Mouse (Mus musculus): ENCODE data around the gene Myo16. TPM values are rescaled to one million over a fixed set of nuclear protein-coding genes. Genes with fewer than 3 reads are reported as not detected.

Myo16 gene
- total RNA-seq, 2 experiments from 2014 or later: not detected

- no peak for ATAC-seq (replicated peaks; ENCODE audit: low FRiP score, low TSS enrichment, poor library complexity, severe bottlenecking)
Measured at GRCm38 (mm10) chr8:10255741-10256140, 102.0 kb downstream of the Myo16 start.

DNA sequence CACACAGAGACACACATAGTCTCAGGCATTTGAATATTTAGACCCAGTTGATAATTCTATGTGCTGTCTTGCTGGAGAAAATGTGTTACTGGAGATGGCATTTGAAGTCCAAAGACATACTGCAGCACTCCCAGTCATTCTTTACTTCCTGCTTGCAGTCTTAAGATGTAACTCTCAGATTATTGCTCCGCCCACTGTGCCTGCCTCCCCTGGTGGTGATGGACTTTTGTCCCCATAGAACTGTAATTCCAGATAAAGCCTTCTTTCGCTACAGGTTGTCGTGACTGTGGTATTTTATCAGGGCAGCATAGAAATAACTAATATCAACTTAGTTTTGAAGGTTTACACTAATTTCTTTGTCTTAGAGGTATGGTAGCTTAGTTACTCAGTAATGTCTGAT, 102.9 kb downstream of the Myo16 start:
- no peak for ATAC-seq (replicated peaks; ENCODE audit: low FRiP score, low TSS enrichment, poor library complexity, severe bottlenecking)

GRCm38 (mm10) chr8:10270094-10270493, 116.4 kb downstream of the Myo16 start:
- ATAC-seq (replicated peaks; ENCODE audit: low FRiP score, low TSS enrichment, poor library complexity, severe bottlenecking): peak; percentile 52

GRCm38 (mm10) chr8:10292600-10292999, 138.9 kb downstream of the Myo16 start:
- ATAC-seq (replicated peaks; ENCODE audit: low FRiP score, low TSS enrichment, poor library complexity, severe bottlenecking): no peak

DNA sequence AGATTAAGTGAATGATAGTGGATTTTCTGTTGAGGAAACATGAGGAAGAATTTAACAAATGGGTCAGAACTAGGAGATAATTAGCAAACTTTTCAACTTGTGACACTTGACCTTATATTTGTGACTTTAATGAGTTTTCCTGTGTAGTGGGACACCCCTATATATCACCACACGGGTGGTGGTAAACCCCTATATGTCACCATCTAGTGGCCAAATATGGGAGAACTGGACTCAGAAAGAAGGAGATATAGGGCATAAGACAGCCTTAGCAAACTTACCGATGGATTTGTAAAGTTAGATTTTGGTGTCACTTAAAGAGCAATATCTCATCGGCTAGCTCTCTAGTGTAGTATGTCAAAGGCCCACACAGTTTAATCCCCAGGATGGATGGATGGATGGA, 147.1 kb downstream of the Myo16 start:
- 0 out of 2 replicates have a peak, but pooled peaks have one; percentile 63 for ATAC-seq (replicated peaks; ENCODE audit: low FRiP score, low TSS enrichment, poor library complexity, severe bottlenecking)

DNA sequence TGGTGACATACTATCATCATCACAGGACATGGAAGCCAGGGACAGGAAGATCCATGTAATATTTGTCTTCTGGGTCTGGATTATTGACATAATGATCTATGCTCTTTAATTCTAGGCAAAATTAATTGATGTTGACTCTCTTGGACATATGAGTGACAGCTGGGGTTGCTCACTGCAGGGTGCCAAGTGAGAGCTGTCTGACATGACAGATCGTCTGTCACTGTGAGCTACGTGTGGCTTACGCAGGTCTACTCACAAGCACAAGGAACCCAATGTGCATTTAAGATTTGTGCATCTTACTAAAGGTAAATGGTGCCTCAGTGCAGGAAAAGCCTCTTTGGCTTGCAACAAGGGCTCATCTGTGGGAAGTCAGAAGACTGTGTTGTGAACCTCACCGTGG, 149.3 kb downstream of the Myo16 start:
- ATAC-seq (replicated peaks; ENCODE audit: low FRiP score, low TSS enrichment, poor library complexity, severe bottlenecking): no peak

GRCm38 (mm10) chr8:10303992-10304391, 150.3 kb downstream of the Myo16 start:
- no peak for ATAC-seq (replicated peaks; ENCODE audit: low FRiP score, low TSS enrichment, poor library complexity, severe bottlenecking)

GRCm38 (mm10) chr8:10304721-10305120, 151.0 kb downstream of the Myo16 start:
- no peak for ATAC-seq (replicated peaks; ENCODE audit: low FRiP score, low TSS enrichment, poor library complexity, severe bottlenecking)

- no peak for ATAC-seq (replicated peaks; ENCODE audit: low FRiP score, low TSS enrichment, poor library complexity, severe bottlenecking)
Measured at GRCm38 (mm10) chr8:10307345-10307744, 153.6 kb downstream of the Myo16 start.

DNA sequence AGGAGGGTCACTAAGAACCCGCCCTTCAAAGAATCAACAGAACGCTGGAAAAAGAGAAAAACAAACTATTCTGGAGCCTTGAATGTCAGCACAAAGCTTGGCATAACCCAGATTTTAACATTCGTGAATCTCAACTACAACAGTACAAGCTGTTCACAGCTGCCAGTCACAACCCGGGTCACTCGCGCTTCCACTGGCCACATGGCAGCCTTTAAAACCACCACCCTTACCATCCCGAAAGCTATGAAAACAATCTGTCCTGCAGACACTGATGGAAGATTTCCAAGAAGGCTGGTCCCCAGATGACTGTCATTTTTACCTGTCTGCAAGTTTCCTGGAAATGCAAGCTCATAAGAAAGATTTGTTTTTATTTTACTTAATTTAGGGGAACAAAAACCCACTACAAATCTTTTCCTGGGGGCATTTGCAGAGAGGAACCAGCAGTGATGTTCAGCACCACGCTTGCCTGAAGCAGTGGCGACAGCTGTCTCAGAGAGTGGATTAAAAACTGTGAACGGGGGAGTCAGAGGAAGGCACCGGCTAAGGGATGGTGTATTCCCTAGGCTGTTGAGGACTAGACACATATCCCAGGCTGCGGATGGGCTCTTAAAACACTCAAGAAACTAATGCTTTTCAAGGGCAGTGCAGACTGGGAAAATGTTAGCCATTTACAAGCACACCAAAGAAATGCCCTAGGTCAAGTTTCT, 154.2 kb downstream of the Myo16 start:
- no peak for ATAC-seq (replicated peaks; ENCODE audit: low FRiP score, low TSS enrichment, poor library complexity, severe bottlenecking)

GRCm38 (mm10) chr8:10310470-10310869, 156.8 kb downstream of the Myo16 start:
- ATAC-seq (replicated peaks; ENCODE audit: low FRiP score, low TSS enrichment, poor library complexity, severe bottlenecking): no peak

GRCm38 (mm10) chr8:10312316-10312715, 158.6 kb downstream of the Myo16 start:
- ATAC-seq (replicated peaks; ENCODE audit: low FRiP score, low TSS enrichment, poor library complexity, severe bottlenecking): no peak

GRCm38 (mm10) chr8:10316201-10316600, 162.5 kb downstream of the Myo16 start:
- ATAC-seq (replicated peaks; ENCODE audit: low FRiP score, low TSS enrichment, poor library complexity, severe bottlenecking): no peak

DNA sequence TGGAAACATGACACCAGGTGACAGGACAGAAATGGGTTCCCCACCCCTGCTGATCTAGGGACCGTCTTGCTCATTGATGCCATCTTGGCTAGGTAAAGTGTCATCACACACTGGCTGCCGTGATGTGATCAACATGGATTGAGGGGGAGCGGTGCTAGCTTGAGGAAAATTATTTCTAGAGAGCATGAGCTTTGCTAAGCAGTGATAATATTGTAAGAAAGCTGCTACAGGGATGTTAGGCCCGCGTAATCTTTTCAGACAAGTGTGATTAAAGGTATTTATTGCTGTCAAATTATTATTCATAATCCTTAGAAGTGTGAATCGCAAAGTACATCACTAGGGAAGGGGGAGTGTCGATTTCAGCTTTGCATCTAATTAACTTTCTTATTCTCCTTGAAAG, 164.4 kb downstream of the Myo16 start:
- ATAC-seq (replicated peaks; ENCODE audit: low FRiP score, low TSS enrichment, poor library complexity, severe bottlenecking): no peak

DNA sequence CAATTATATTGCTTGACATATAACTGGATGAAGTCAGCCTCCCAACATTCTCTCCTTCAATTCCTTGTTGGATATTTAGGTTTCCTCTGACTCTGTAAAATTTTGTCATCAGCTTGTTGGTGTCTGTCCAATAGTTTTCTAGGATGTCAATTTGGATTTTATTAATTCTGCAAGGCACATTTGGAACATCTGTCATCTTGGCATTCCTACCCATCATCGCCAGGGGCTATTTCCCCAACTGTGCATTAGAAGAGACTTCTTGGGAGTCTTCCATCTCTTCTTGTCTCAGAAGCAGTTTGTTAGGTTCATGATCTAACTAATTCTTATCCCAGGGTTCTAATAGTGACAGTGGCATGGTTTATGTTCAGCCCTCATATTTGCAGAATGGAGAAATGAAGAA, 196.7 kb downstream of the Myo16 start:
- ATAC-seq (replicated peaks; ENCODE audit: low FRiP score, low TSS enrichment, poor library complexity, severe bottlenecking): no peak

DNA sequence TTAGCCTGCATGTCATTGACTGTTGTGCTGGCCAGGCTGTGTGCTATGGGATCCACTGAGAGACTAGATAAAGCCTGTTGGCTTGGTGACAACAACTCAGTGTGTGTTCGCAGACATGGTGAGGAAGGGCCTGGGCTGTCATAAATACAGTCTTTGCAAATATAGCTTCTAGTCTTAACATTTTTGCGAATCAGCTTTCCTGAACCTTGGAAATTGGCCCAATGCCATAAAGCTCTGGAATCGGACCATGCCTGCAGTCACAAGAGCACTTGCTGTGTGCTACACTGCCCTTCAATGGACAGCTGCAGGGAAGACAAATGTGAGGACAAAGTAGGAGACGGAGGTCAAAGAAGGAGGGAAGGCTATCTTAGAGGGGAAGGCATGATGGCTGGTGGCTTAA, 205.0 kb downstream of the Myo16 start:
- no peak for ATAC-seq (replicated peaks; ENCODE audit: low FRiP score, low TSS enrichment, poor library complexity, severe bottlenecking)

GRCm38 (mm10) chr8:10362949-10363348, 209.2 kb downstream of the Myo16 start:
- no peak for ATAC-seq (replicated peaks; ENCODE audit: low FRiP score, low TSS enrichment, poor library complexity, severe bottlenecking)

DNA sequence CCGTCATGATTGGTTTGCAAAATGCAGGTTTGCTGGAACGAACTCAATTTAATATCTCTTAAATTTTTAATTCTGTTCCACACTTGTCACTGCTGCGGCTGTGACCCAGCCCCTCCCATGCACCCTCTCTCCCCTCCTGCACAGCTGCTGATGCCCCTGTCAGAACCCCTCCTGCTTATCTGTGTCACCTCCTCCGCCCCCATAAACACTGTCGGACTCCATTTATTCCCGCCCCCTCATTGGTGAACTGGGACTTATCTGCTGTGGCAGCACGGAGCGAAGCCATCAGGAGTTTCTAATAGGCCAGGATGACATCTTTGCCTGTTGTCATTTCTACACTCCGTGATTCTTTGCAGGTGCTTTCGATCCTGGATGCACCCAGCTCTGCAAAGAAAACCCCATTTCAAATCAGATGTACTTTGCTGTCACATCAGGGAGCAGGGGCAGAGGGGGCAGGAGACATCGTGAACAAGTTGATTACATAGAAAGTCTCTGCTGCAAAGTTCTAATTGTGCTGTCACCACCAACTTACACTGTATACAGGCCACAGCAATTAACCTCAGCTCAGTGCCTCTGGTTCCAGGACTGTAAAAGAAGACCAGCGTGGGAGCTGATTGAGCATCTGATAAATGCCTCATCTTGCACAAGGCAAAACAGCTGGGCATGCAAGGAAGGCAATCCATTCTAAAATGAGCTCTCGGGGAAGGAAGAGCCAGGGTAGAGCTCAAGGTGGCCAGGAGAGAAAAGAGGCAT, 210.1 kb downstream of the Myo16 start:
- no peak for ATAC-seq (replicated peaks; ENCODE audit: low FRiP score, low TSS enrichment, poor library complexity, severe bottlenecking)

- ATAC-seq (replicated peaks; ENCODE audit: low FRiP score, low TSS enrichment, poor library complexity, severe bottlenecking): no peak
Measured at GRCm38 (mm10) chr8:10366141-10366540, 212.4 kb downstream of the Myo16 start.

DNA sequence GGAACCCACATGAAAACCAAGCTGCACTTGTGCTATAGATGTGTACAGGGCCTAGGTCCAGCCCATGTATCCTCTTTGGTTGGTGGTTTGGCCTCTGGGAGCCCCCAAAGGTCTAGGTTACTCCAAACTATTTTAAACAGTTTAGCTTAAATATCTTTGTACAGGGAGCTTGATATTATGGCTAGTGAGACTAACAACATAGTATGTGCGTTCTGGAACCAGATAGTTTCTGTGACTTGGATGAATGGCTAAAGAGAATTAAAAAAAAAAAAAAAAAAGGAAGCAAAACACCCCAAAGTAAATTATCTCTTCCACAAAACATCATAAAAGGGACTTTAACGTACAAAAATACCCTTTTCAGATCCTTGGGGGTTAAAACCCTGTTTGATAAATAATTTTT, 218.9 kb downstream of the Myo16 start:
- no peak for ATAC-seq (replicated peaks; ENCODE audit: low FRiP score, low TSS enrichment, poor library complexity, severe bottlenecking)

DNA sequence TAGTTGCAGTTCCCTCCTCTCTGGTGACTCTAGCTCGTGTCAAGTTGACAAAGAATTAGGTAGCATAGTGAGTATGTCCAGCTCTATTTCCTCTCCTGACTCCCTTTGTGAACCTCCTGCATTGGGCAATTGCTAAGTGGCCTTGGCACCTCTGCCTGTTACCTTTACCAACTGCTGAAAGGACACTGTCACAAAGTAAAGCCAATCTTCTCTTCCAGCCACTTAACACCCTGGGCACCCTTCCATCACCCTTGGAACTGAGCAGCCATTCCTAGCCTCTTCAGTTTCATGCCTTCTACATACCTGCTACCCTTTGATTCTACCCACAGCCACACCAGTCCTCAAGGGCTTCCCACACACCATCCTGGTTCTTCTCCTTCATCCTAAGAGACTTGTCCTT, 233.4 kb downstream of the Myo16 start:
- ATAC-seq (replicated peaks; ENCODE audit: low FRiP score, low TSS enrichment, poor library complexity, severe bottlenecking): no peak
